Mouse (Mus musculus): ENCODE data around the gene AL731706.1.

DNA sequence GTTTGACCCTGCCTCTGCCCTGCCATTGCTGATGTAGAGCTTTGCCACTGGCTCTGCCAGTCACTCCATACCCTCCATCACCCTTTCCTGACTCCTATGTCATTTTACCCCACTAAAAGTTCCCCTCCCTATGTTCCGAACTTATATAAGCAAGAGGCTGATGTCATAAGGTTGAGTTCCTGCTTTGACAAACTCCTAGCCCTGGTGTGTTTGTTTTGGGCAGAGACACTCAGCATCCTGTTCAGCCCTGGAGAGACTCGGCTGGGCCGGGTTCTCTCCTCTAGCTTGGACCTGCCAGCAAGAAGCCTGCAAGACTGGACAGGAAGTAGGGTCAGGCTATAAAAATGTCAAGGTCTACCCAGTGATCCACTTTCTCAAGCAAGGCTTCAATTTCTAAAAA is 58.3 kb downstream of the AL731706.1 start:
- TF ChIP-seq CTCF (conservative IDR thresholded peaks at IDR 0.05 in 1 of 2, IDR thresholded peaks at IDR 0.05 in 1 of 2; ENCODE audit: low read depth in 2 of 2, low read length in 2 of 2): no peak
- TF ChIP-seq POLR2A (IDR thresholded peaks at IDR 0.05; ENCODE audit: low read depth, low read length): no peak
- TF ChIP-seq ZC3H11A (IDR thresholded peaks at IDR 0.05; ENCODE audit: low read depth, low read length): no peak
- no peak for TF ChIP-seq RAD21 (IDR thresholded peaks at IDR 0.05; ENCODE audit: low read depth, low read length)
- TF ChIP-seq ZMIZ1 (IDR thresholded peaks at IDR 0.05; ENCODE audit: low read depth, low read length): no peak
- TF ChIP-seq MXI1 (IDR thresholded peaks at IDR 0.05; ENCODE audit: low read depth, low read length): no peak
- TF ChIP-seq ETS1 (conservative IDR thresholded peaks at IDR 0.05; ENCODE audit: low read depth, low read length): no peak
- no peak for TF ChIP-seq JUND (conservative IDR thresholded peaks at IDR 0.05; ENCODE audit: low read depth, low read length)
- no peak for TF ChIP-seq SMC3 (IDR thresholded peaks at IDR 0.05; ENCODE audit: low read depth, low read length)
- no peak for TF ChIP-seq EP300 (IDR thresholded peaks at IDR 0.05; ENCODE audit: low read length)
- TF ChIP-seq CHD1 (IDR thresholded peaks at IDR 0.05; ENCODE audit: low read depth, low read length): no peak
